Comparison of ENCODE assay signal across 8 mouse cellular contexts in genomic region chr17:56326153-56327147, GRCm38 (mm10). TPM values are rescaled to one million over a fixed set of nuclear protein-coding genes. Genes with fewer than 3 reads are reported as not detected.
DNase-seq lines count a peak whose midpoint lies in the region; ATAC-seq and TF ChIP-seq lines count a peak whose summit lies in the region.

No protein-coding gene starts in this region.

- in situ Hi-C loops in ES-E14 (cut with MboI; ENCODE audit: low sequenced_read_pairs in 2 of 2, unreplicated experiment in 2 of 2): no loop called here

- peaks cover 12% of the 10 kb centered on the region for H3K36me3 ChIP-seq in heart, embryonic 15.5 days
- peaks cover 17% of the 10 kb centered on the region for H3K36me3 ChIP-seq in ES-E14 (ENCODE audit: control insufficient read depth, insufficient read depth, low read length, poor library complexity, severe bottlenecking)
- peaks cover 31% of the 10 kb centered on the region for H3K36me3 ChIP-seq in embryonic facial prominence, embryonic 10.5 days (replicated peaks)
- no peaks in the 10 kb centered on the region for H3K36me3 ChIP-seq in intestine, embryonic 16.5 days (ENCODE audit: control insufficient read depth, insufficient read depth, low read length)
- 0 out of 2 replicates have a peak, but pooled peaks cover 2% of the 10 kb centered on the region for H3K36me3 ChIP-seq in midbrain, embryonic 11.5 days (ENCODE audit: control insufficient read depth, insufficient read depth, low read length)

- intact Hi-C loops in heart, postnatal 36 days (cut with DNase I): loop anchor here (2.0 kb wide), 1 partner anchor 34 kb away; the partner anchor contains the start of gene Plin3

- no peaks in the 10 kb centered on the region for H3K27me3 ChIP-seq in heart, embryonic 15.5 days
- H3K27me3 ChIP-seq in embryonic facial prominence, embryonic 10.5 days (replicated peaks; ENCODE audit: low read depth, poor library complexity, severe bottlenecking): no peaks in the 10 kb centered on the region
- no peaks in the 10 kb centered on the region for H3K27me3 ChIP-seq in intestine, embryonic 16.5 days (replicated peaks; ENCODE audit: control insufficient read depth, insufficient read depth, low read length)
- no peaks in the 10 kb centered on the region for H3K27me3 ChIP-seq in midbrain, embryonic 11.5 days (ENCODE audit: control insufficient read depth, insufficient read depth, low read length)

- H3K9ac ChIP-seq in heart, embryonic 15.5 days: peak overlapping the region; percentile 94
- peak overlapping the region; percentile 94 for H3K9ac ChIP-seq in ES-E14 (ENCODE audit: insufficient read depth, low read depth, low read length, poor library complexity, severe bottlenecking)
- H3K9ac ChIP-seq in intestine, embryonic 16.5 days (ENCODE audit: low read depth, low read length): peak overlapping the region; percentile 92
- peak overlapping the region; percentile 94 for H3K9ac ChIP-seq in midbrain, embryonic 11.5 days (ENCODE audit: low read length)

- peak overlapping the region; percentile 88 for H3K4me2 ChIP-seq in heart, embryonic 15.5 days
- peak overlapping the region; percentile 69 for H3K4me2 ChIP-seq in intestine, embryonic 16.5 days (ENCODE audit: low read depth, low read length)
- peak overlapping the region; percentile 73 for H3K4me2 ChIP-seq in midbrain, embryonic 11.5 days

- no peaks in the 10 kb centered on the region for H3K9me3 ChIP-seq in heart, embryonic 15.5 days (replicated peaks)
- no peaks in the 10 kb centered on the region for H3K9me3 ChIP-seq in ES-E14 (ENCODE audit: control insufficient read depth, insufficient read depth, low read depth, low read length)
- no peaks in the 10 kb centered on the region for H3K9me3 ChIP-seq in embryonic facial prominence, embryonic 10.5 days
- no peaks in the 10 kb centered on the region for H3K9me3 ChIP-seq in intestine, embryonic 16.5 days (ENCODE audit: control insufficient read depth, low read length)
- no peaks in the 10 kb centered on the region for H3K9me3 ChIP-seq in midbrain, embryonic 11.5 days (ENCODE audit: control insufficient read depth, low read length)

- H3K27ac ChIP-seq in heart, embryonic 15.5 days: peak overlapping the region; percentile 96
- peak overlapping the region; percentile 62; the same call in 1 of the 2 replicates for H3K27ac ChIP-seq in ES-E14 (ENCODE audit: insufficient read depth, low read depth, low read length, poor library complexity, severe bottlenecking)
- H3K27ac ChIP-seq in embryonic facial prominence, embryonic 10.5 days (replicated peaks): peak overlapping the region; percentile 94
- peak overlapping the region; percentile 96 for H3K27ac ChIP-seq in intestine, embryonic 16.5 days (ENCODE audit: low read length)
- peak overlapping the region; percentile 82 for H3K27ac ChIP-seq in midbrain, embryonic 11.5 days (ENCODE audit: low read depth, low read length)

- 3% methylated on average over 67 of the region's 67 CpGs for WGBS in heart, embryonic 15.5 days
- 2% methylated on average over 67 of the region's 67 CpGs for WGBS in embryonic facial prominence, embryonic 10.5 days
- WGBS in intestine, embryonic 16.5 days: under 1% methylated on average over 57 of the region's 67 CpGs
- WGBS in midbrain, embryonic 11.5 days: 4% methylated on average over 56 of the region's 67 CpGs

- H3K4me3 ChIP-seq in heart, embryonic 15.5 days: peak overlapping the region; percentile 85
- peak overlapping the region; percentile 68 to 94 for H3K4me3 ChIP-seq in ES-E14 (ENCODE audit: insufficient read depth in 1 of 2, low read depth in 1 of 2, low read length in 2 of 2, poor library complexity in 1 of 2, severe bottlenecking in 1 of 2)
- peak overlapping the region; percentile 93 for H3K4me3 ChIP-seq in embryonic facial prominence, embryonic 10.5 days
- peak overlapping the region; percentile 94 for H3K4me3 ChIP-seq in intestine, embryonic 16.5 days (ENCODE audit: low read length)
- peak overlapping the region; percentile 90 for H3K4me3 ChIP-seq in midbrain, embryonic 11.5 days (ENCODE audit: low read depth, low read length)

- peaks cover 47% of the 10 kb centered on the region for H3K4me1 ChIP-seq in heart, embryonic 15.5 days (replicated peaks)
- H3K4me1 ChIP-seq in ES-E14 (ENCODE audit: control insufficient read depth in 2 of 2, insufficient read depth in 2 of 2, low read length in 2 of 2, poor library complexity in 1 of 2): peaks cover 1 to 10% of the 10 kb centered on the region in 2 experiments; a peak in 2 of 4 replicates
- H3K4me1 ChIP-seq in embryonic facial prominence, embryonic 10.5 days: peaks cover 42% of the 10 kb centered on the region
- peaks cover 28% of the 10 kb centered on the region for H3K4me1 ChIP-seq in intestine, embryonic 16.5 days (ENCODE audit: control insufficient read depth, insufficient read depth, low read length)
- peaks cover 19% of the 10 kb centered on the region for H3K4me1 ChIP-seq in midbrain, embryonic 11.5 days (ENCODE audit: control insufficient read depth, insufficient read depth, low read length)

- DNase-seq in heart, postnatal 36 days: no peak
- DNase-seq in ES-E14 (ENCODE audit: low read depth, low spot score): no peak
- DNase-seq in embryonic facial prominence, embryonic 10.5 days (ENCODE audit: low spot score): peak; percentile 72
- peak; percentile 93 for DNase-seq in midbrain, embryonic 11.5 days (ENCODE audit: low spot score, missing footprints)
- DNase-seq in right cerebral cortex, adult 18-20 months: no peak

- ATAC-seq in heart, embryonic 15.5 days (replicated peaks; ENCODE audit: insufficient number of reproducible peaks, insufficient read depth, low FRiP score, low read depth): peak; percentile 23
- peak; percentile 47 for ATAC-seq in intestine, embryonic 16.5 days
- peak; percentile 64 for ATAC-seq in midbrain, embryonic 11.5 days (ENCODE audit: low FRiP score)
- ATAC-seq in megakaryocyte-erythroid progenitor cell, adult 5-6 weeks (replicated peaks; ENCODE audit: low FRiP score, low TSS enrichment, poor library complexity, severe bottlenecking): no peak

TF ChIP-seq in ES-E14, 5 proteins besides CTCF, POLR2A, EP300 and RAD21 (continues in another document):
- no peak for TF ChIP-seq MAFK (IDR thresholded peaks at IDR 0.05; ENCODE audit: insufficient read depth, low read depth, low read length)

RNA-seq across cellular contexts. Expression of gene Kdm4b, which starts 0.6 kb away (rescaled TPM):
- 26.1 and 31.2 TPM in 2 replicates for polyA plus RNA-seq in heart, embryonic 15.5 days (2015; fragmentation: Nextera tagmentation; extraction: Ambion mirVana)
- total RNA-seq in heart, postnatal 36 days (2021): 10 to 100 TPM; 38.0 to 40.9 TPM
- 21.1 and 43.7 TPM in 2 replicates for total RNA-seq in ES-E14 (2012; rRNA removed)
- 46.2 and 46.8 TPM in 2 replicates for polyA plus RNA-seq in embryonic facial prominence, embryonic 10.5 days (2016; fragmentation: Nextera tagmentation; extraction: Ambion mirVana)
- 21.3 and 22.5 TPM in 2 replicates for polyA plus RNA-seq in intestine, embryonic 16.5 days (2015; fragmentation: Nextera tagmentation; extraction: Ambion mirVana)
- polyA plus RNA-seq in midbrain, embryonic 11.5 days (2014; fragmentation: Nextera tagmentation; extraction: Ambion mirVana): 33.3 and 39.6 TPM in 2 replicates
- 16.0 and 17.3 TPM in 2 replicates for total RNA-seq in megakaryocyte-erythroid progenitor cell, adult 5-6 weeks (2014; fragmentation: Nextera tagmentation)
- total RNA-seq in megakaryocyte-erythroid progenitor cell, adult 5-6 weeks (2017): 11.0 and 14.3 TPM in 2 replicates

RNA-seq across cellular contexts. Expression of gene Uhrf1, which starts 23.3 kb away (rescaled TPM):
- 51.3 and 83.9 TPM in 2 replicates for polyA plus RNA-seq in heart, embryonic 15.5 days (2015; fragmentation: Nextera tagmentation; extraction: Ambion mirVana)
- total RNA-seq in heart, postnatal 36 days (2021): 1 to 10 TPM; 2.8 to 3.3 TPM
- 238 and 265 TPM in 2 replicates for total RNA-seq in ES-E14 (2012; rRNA removed)
- 279 and 301 TPM in 2 replicates for polyA plus RNA-seq in embryonic facial prominence, embryonic 10.5 days (2016; fragmentation: Nextera tagmentation; extraction: Ambion mirVana)
- polyA plus RNA-seq in intestine, embryonic 16.5 days (2015; fragmentation: Nextera tagmentation; extraction: Ambion mirVana): 103 and 114 TPM in 2 replicates
- 123 and 138 TPM in 2 replicates for polyA plus RNA-seq in midbrain, embryonic 11.5 days (2014; fragmentation: Nextera tagmentation; extraction: Ambion mirVana)
- 151 and 161 TPM in 2 replicates for total RNA-seq in megakaryocyte-erythroid progenitor cell, adult 5-6 weeks (2014; fragmentation: Nextera tagmentation)
- 150 and 161 TPM in 2 replicates for total RNA-seq in megakaryocyte-erythroid progenitor cell, adult 5-6 weeks (2017)

RNA-seq across cellular contexts. Expression of gene Arrdc5, which starts 26.4 kb away (rescaled TPM):
- 0.13 TPM in 1 of 2 replicates, not detected in the other for polyA plus RNA-seq in heart, embryonic 15.5 days (2015; fragmentation: Nextera tagmentation; extraction: Ambion mirVana)
- total RNA-seq in heart, postnatal 36 days (2021): not detected
- total RNA-seq in ES-E14 (2012; rRNA removed): 0.21 TPM in 1 of 2 replicates, not detected in the other
- not detected in 2 replicates for polyA plus RNA-seq in embryonic facial prominence, embryonic 10.5 days (2016; fragmentation: Nextera tagmentation; extraction: Ambion mirVana)
- polyA plus RNA-seq in intestine, embryonic 16.5 days (2015; fragmentation: Nextera tagmentation; extraction: Ambion mirVana): not detected in 2 replicates
- not detected in 2 replicates for polyA plus RNA-seq in midbrain, embryonic 11.5 days (2014; fragmentation: Nextera tagmentation; extraction: Ambion mirVana)
- total RNA-seq in megakaryocyte-erythroid progenitor cell, adult 5-6 weeks (2014; fragmentation: Nextera tagmentation): not detected in 2 replicates
- total RNA-seq in megakaryocyte-erythroid progenitor cell, adult 5-6 weeks (2017): not detected in 2 replicates

RNA-seq across cellular contexts. Expression of gene Plin3, which starts 33.8 kb away (rescaled TPM):
- 61.1 and 78.3 TPM in 2 replicates for polyA plus RNA-seq in heart, embryonic 15.5 days (2015; fragmentation: Nextera tagmentation; extraction: Ambion mirVana)
- total RNA-seq in heart, postnatal 36 days (2021): 100 to 1,000 TPM; 183 to 206 TPM
- 40.5 and 53.9 TPM in 2 replicates for total RNA-seq in ES-E14 (2012; rRNA removed)
- 67.7 and 72.2 TPM in 2 replicates for polyA plus RNA-seq in embryonic facial prominence, embryonic 10.5 days (2016; fragmentation: Nextera tagmentation; extraction: Ambion mirVana)
- 287 and 364 TPM in 2 replicates for polyA plus RNA-seq in intestine, embryonic 16.5 days (2015; fragmentation: Nextera tagmentation; extraction: Ambion mirVana)
- 27.5 and 34.0 TPM in 2 replicates for polyA plus RNA-seq in midbrain, embryonic 11.5 days (2014; fragmentation: Nextera tagmentation; extraction: Ambion mirVana)
- total RNA-seq in megakaryocyte-erythroid progenitor cell, adult 5-6 weeks (2014; fragmentation: Nextera tagmentation): 4.8 and 6.8 TPM in 2 replicates
- 3.7 and 6.1 TPM in 2 replicates for total RNA-seq in megakaryocyte-erythroid progenitor cell, adult 5-6 weeks (2017)

RNA-seq across cellular contexts. Expression of gene Ticam1, which starts 49.9 kb away (rescaled TPM):
- 6.9 and 8.3 TPM in 2 replicates for polyA plus RNA-seq in heart, embryonic 15.5 days (2015; fragmentation: Nextera tagmentation; extraction: Ambion mirVana)
- total RNA-seq in heart, postnatal 36 days (2021): 1 to 10 TPM; 8.7 to 8.8 TPM
- 2.4 and 2.8 TPM in 2 replicates for total RNA-seq in ES-E14 (2012; rRNA removed)
- polyA plus RNA-seq in embryonic facial prominence, embryonic 10.5 days (2016; fragmentation: Nextera tagmentation; extraction: Ambion mirVana): 3.2 and 3.7 TPM in 2 replicates
- 16.4 and 19.4 TPM in 2 replicates for polyA plus RNA-seq in intestine, embryonic 16.5 days (2015; fragmentation: Nextera tagmentation; extraction: Ambion mirVana)
- polyA plus RNA-seq in midbrain, embryonic 11.5 days (2014; fragmentation: Nextera tagmentation; extraction: Ambion mirVana): 1.7 and 2.6 TPM in 2 replicates
- total RNA-seq in megakaryocyte-erythroid progenitor cell, adult 5-6 weeks (2014; fragmentation: Nextera tagmentation): 5.8 and 8.4 TPM in 2 replicates
- total RNA-seq in megakaryocyte-erythroid progenitor cell, adult 5-6 weeks (2017): 2.2 and 3.2 TPM in 2 replicates

Comparison
In these comparisons a context has a peak if more than half of its experiments do, and no peak if none do; other contexts are left out.
1. DNase-seq: peak in embryonic facial prominence, embryonic 10.5 days (single experiment) and midbrain, embryonic 11.5 days (single experiment); none in heart, postnatal 36 days (0 of 2), ES-E14 (single experiment) and right cerebral cortex, adult 18-20 months (single experiment).
2. Peak in every context shown above with its lines, with median percentiles within 50 percentile points of each other: H3K27ac ChIP-seq, H3K4me2 ChIP-seq, H3K4me3 ChIP-seq and H3K9ac ChIP-seq.